Mouse (Mus musculus) cerebellum, postnatal 10 days (tissue): Measurements from ENCODE around the gene Foxi1.
"Not testable (repeated sequence)": the region's sequence is repeated elsewhere in the genome, so short reads cannot be mapped to it uniquely, and the experiment has no call there.

Source experiments
- DNase-seq, 2 experiments: peaks; one replicate each; pipeline ENCODE4 v3.0.0; 2021; ENCODE audit warnings: mixed read lengths in 2 of 2

Gene Foxi1

GRCm38 (mm10) chr11:34207989-34208388 is at the start of gene Foxi1:
TSS of gene Foxi1 (minus strand) at chr11:34208089.
- DNase-seq = no peak

GRCm38 (mm10) chr11:34242979-34243378 is 35.1 kb upstream of the Foxi1 start:
- DNase-seq = no peak

- no peak for DNase-seq
Observed at GRCm38 (mm10) chr11:34240252-34240651, 32.4 kb upstream of the Foxi1 start.

- DNase-seq = no peak
Observed at GRCm38 (mm10) chr11:34239691-34240090, 31.8 kb upstream of the Foxi1 start.

- no peak for DNase-seq
Observed at GRCm38 (mm10) chr11:34236885-34237284, 29.0 kb upstream of the Foxi1 start.

- peak; percentile 73 to 81 for DNase-seq
Observed at GRCm38 (mm10) chr11:34236091-34236759, 28.3 kb upstream of the Foxi1 start.

- DNase-seq = peak; percentile 89 to 92
Observed at GRCm38 (mm10) chr11:34228758-34229364, 21.0 kb upstream of the Foxi1 start.

- peak in 1 of 2 experiments; percentile 17 for DNase-seq
Observed at GRCm38 (mm10) chr11:34227180-34227579, 19.3 kb upstream of the Foxi1 start.

- not testable (repeated sequence) for DNase-seq
Observed at GRCm38 (mm10) chr11:34220596-34220995, 12.7 kb upstream of the Foxi1 start.

GRCm38 (mm10) chr11:34212853-34213252 is 5.0 kb upstream of the Foxi1 start:
- peak; percentile 84 to 90 for DNase-seq

- DNase-seq = no peak
Observed at GRCm38 (mm10) chr11:34202769-34203168, 5.1 kb downstream of the Foxi1 start.

- no peak for DNase-seq
Observed at GRCm38 (mm10) chr11:34195142-34195541, 12.7 kb downstream of the Foxi1 start.

GRCm38 (mm10) chr11:34194158-34194941 is 13.5 kb downstream of the Foxi1 start:
- DNase-seq = no peak

- no peak for DNase-seq
Observed at GRCm38 (mm10) chr11:34193658-34194057, 14.2 kb downstream of the Foxi1 start.

GRCm38 (mm10) chr11:34184266-34184665 is 23.6 kb downstream of the Foxi1 start:
- DNase-seq = no peak

GRCm38 (mm10) chr11:34181214-34182117 is 26.4 kb downstream of the Foxi1 start:
- DNase-seq = peak; percentile 69 to 82

- DNase-seq = no peak
Observed at GRCm38 (mm10) chr11:34178752-34179151, 29.1 kb downstream of the Foxi1 start.

GRCm38 (mm10) chr11:34176371-34176770 is 31.5 kb downstream of the Foxi1 start:
- peak in 1 of 2 experiments; percentile 26 for DNase-seq

GRCm38 (mm10) chr11:34171221-34171620 is 36.7 kb downstream of the Foxi1 start:
- DNase-seq = no peak

GRCm38 (mm10) chr11:34169464-34169894 is 38.4 kb downstream of the Foxi1 start:
- DNase-seq = no peak

GRCm38 (mm10) chr11:34166392-34166791 is 41.5 kb downstream of the Foxi1 start:
- no peak for DNase-seq

GRCm38 (mm10) chr11:34165278-34165677 is 42.6 kb downstream of the Foxi1 start:
- no peak for DNase-seq

- no peak for DNase-seq
Observed at GRCm38 (mm10) chr11:34158916-34159315, 49.0 kb downstream of the Foxi1 start.
